Mouse (Mus musculus): ENCODE measurements at regions not wholly inside any gene's neighbourhood (a gene's known extent, or its start where the extent isn't known, plus 50 kb on each side); places are given as distances from the start of the nearest gene placed in this dataset.

DNA sequence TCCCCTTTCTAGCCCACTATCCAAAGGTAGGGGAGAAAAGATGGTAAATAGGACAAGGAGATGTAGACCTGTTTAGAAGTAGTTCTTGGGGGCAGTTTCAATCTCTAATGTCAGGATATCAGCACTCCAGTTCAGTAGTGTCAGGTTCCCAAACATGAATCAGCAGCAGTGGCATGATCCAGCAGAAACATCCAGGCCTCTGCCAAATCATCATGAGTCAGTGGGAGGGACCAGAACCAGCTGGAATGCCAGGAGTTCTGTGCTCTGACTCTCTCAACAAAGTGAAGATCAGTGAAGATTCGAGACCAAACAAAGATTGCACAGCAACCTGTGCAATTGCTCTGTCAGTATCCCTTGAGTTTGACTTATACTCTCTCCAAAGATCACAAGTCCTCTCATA is 85.9 kb upstream of the Nrip1 start:
- TF ChIP-seq POLR2A (IDR thresholded peaks at IDR 0.05; ENCODE audit: insufficient read length, low read depth) (no peak), REST (IDR thresholded peaks at IDR 0.05; ENCODE audit: insufficient read depth, insufficient read length) (no peak), CEBPB (IDR thresholded peaks at IDR 0.05; ENCODE audit: insufficient read depth, poor library complexity, severe bottlenecking) (no peak), MYOD1 (IDR thresholded peaks at IDR 0.05; ENCODE audit: control insufficient read depth in 1 of 3, insufficient read length in 2 of 3, low read depth in 2 of 3) (no peak), USF1 (IDR thresholded peaks at IDR 0.05; ENCODE audit: low read depth) (no peak)

Data from myocyte (in vitro differentiated cells).